Mouse (Mus musculus) megakaryocyte, embryonic 14.5 days (primary cell): ENCODE measurements around the gene Rnf32. TPM values are rescaled to one million over a fixed set of nuclear protein-coding genes. Genes with fewer than 3 reads are reported as not detected.
A peak's percentile ranks its signal among the peaks of the same experiment; 100 is the strongest.

Experiments
- H3K27me3 ChIP-seq: replicated peaks from 2 replicates; pipeline ENCODE3; 2012; ENCODE audit warnings: inconsistent platforms
- H3K36me3 ChIP-seq: replicated peaks from 2 replicates; pipeline ENCODE3; 2012; ENCODE audit warnings: low read length, inconsistent platforms, mixed read lengths
- H3K4me1 ChIP-seq: 2 replicates; pipeline ENCODE4 v1.6.1; 2012; ENCODE audit warnings: inconsistent platforms
- H3K4me3 ChIP-seq: replicated peaks from 2 replicates; pipeline ENCODE3; 2012; ENCODE audit warnings: moderate library complexity, mild to moderate bottlenecking, inconsistent platforms
- H3K9me3 ChIP-seq: 2 replicates; pipeline ENCODE4 v1.6.1; 2012; ENCODE audit warnings: inconsistent platforms
- FLI1 ChIP-seq: IDR thresholded peaks from 2 replicates; pipeline ENCODE4 v1.6.1; 2012; ENCODE audit warnings: low read length, inconsistent platforms, mixed read lengths
- GATA1 ChIP-seq: IDR thresholded peaks from 3 replicates; pipeline ENCODE4 v1.6.1; 2012; ENCODE audit warnings: mixed read lengths, low read length, inconsistent platforms, borderline replicate concordance
- polyA plus RNA-seq: library from polyadenylated mRNA; stranded (reverse); fragments of >175 nt; gene quantifications from 2 replicates; pipeline ENCODE4 v1.2.3, GENCODE M21; 2012; ENCODE audit warnings: low replicate concordance; ENCODE audit not compliant: insufficient read depth

Rnf32 gene
- not detected in 2 replicates for polyA plus RNA-seq

GRCm38 (mm10) chr5:29195570-29196263, at the start of gene Rnf32:
Rnf32 (plus strand) TSS chr5:29195992.
- peaks cover 35% of the 10 kb centered on the region for H3K27me3 ChIP-seq
- peak within 1 kb of the TSS; percentile 90 for H3K4me3 ChIP-seq
- H3K36me3 ChIP-seq: no peaks in the 10 kb centered on the region
- H3K4me1 ChIP-seq: peaks cover 15% of the 10 kb centered on the region
- H3K9me3 ChIP-seq: 0 out of 2 replicates have a peak, but pooled peaks cover 4% of the 10 kb centered on the region
- TF ChIP-seq GATA1 (no peak), FLI1 (no peak)

GRCm38 (mm10) chr5:29150146-29150545, 45.6 kb upstream of the Rnf32 start:
- no peaks in the 10 kb centered on the region for H3K4me1 ChIP-seq

GRCm38 (mm10) chr5:29159849-29160248, 35.9 kb upstream of the Rnf32 start:
- Histone ChIP-seq H3K27me3 (no peaks in the 10 kb centered on the region), H3K4me3 (no peak overlapping the region), H3K9me3 (peaks cover 3% of the 10 kb centered on the region; the same call in 1 of the 2 replicates), H3K4me1 (no peaks in the 10 kb centered on the region), H3K36me3 (no peaks in the 10 kb centered on the region)
- TF ChIP-seq FLI1 (no peak), GATA1 (no peak)

More at GRCm38 (mm10) chr5:29150146-29150545, 45.6 kb upstream of the Rnf32 start:
- Histone ChIP-seq H3K27me3 (no peaks in the 10 kb centered on the region), H3K9me3 (no peaks in the 10 kb centered on the region), H3K4me3 (no peak overlapping the region), H3K36me3 (no peaks in the 10 kb centered on the region)
- TF ChIP-seq FLI1: no peak
- no peak for TF ChIP-seq GATA1

GRCm38 (mm10) chr5:29166947-29167346, 28.8 kb upstream of the Rnf32 start:
- TF ChIP-seq FLI1: no peak
- TF ChIP-seq GATA1: no peak
- H3K27me3 ChIP-seq: no peaks in the 10 kb centered on the region
- H3K36me3 ChIP-seq: no peaks in the 10 kb centered on the region
- no peaks in the 10 kb centered on the region for H3K4me1 ChIP-seq
- H3K9me3 ChIP-seq: peaks cover 3% of the 10 kb centered on the region; the same call in 1 of the 2 replicates
- no peak overlapping the region for H3K4me3 ChIP-seq

DNA sequence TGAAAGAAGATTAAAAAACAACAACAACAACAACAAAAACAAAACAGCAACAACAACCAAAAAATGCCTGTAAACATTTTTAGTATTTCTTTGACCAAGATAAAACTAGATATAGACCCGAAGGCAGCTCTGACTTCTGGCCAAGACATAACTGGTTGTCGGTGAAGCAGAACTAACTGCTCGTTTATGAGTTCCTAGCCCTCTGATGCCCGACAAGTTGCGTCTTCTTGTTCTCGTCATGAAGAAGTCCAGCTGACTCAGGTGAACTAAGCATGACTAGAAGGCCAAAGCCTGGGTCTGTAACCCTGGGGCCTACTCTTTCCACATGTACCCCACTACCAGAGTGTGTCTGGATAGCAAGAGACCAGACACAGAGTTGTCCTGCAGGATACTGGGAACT, 25.6 kb upstream of the Rnf32 start:
- no peaks in the 10 kb centered on the region for H3K36me3 ChIP-seq
- H3K4me3 ChIP-seq: no peak overlapping the region
- H3K9me3 ChIP-seq: peaks cover 4% of the 10 kb centered on the region; the same call in 1 of the 2 replicates
- no peaks in the 10 kb centered on the region for H3K27me3 ChIP-seq
- no peaks in the 10 kb centered on the region for H3K4me1 ChIP-seq
- TF ChIP-seq GATA1 (no peak), FLI1 (no peak)

DNA sequence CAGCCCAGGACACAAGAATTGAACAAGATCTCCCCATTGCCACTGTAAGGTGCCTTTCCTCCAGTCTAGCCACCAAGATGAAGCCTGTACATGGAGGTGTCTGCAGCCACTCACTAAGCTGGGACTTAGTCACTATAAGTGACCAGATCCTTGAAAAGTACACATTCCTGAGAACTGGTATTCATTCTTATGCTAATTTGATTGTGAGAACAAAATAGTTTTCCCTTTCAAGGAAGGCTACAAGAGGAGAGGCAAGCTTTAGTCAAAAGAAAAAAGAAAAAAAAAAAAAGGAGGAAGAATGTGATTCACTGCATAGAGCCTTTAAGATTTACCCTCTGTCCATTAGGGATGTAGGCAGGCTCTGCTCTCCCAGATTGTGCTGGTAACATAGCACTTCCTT, 24.6 kb upstream of the Rnf32 start:
- Histone ChIP-seq H3K9me3 (peaks cover 4% of the 10 kb centered on the region; the same call in 1 of the 2 replicates), H3K36me3 (no peaks in the 10 kb centered on the region), H3K4me1 (no peaks in the 10 kb centered on the region), H3K27me3 (no peaks in the 10 kb centered on the region), H3K4me3 (no peak overlapping the region)
- TF ChIP-seq GATA1 (no peak), FLI1 (no peak)

- no peaks in the 10 kb centered on the region for H3K4me1 ChIP-seq
- TF ChIP-seq GATA1 (no peak), FLI1 (no peak)
- H3K27me3 ChIP-seq: no peaks in the 10 kb centered on the region
- no peak overlapping the region for H3K4me3 ChIP-seq
- no peaks in the 10 kb centered on the region for H3K36me3 ChIP-seq
- H3K9me3 ChIP-seq: no peaks in the 10 kb centered on the region
Measured at GRCm38 (mm10) chr5:29186798-29187197, 9.0 kb upstream of the Rnf32 start.

DNA sequence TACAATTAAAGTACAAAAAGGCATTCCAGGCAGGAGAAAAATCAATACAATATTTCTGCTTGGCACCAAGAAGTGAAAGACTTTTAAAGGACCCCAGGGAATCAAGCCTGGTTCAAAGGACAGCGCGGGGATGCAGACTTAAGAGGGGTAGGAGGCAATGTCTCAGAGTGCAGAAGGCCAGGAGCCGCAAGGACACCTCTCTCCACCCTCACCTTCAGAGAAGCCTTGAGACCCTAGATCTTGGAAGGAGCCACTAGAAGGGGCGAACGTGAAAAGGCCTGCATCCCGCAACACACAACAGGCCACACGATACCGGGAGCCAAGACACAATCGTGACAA, 592 bp upstream of the Rnf32 start:
- Histone ChIP-seq H3K4me3 (peak overlapping the region; percentile 90), H3K27me3 (peaks cover 35% of the 10 kb centered on the region), H3K36me3 (no peaks in the 10 kb centered on the region), H3K4me1 (peaks cover 15% of the 10 kb centered on the region), H3K9me3 (0 out of 2 replicates have a peak, but pooled peaks cover 4% of the 10 kb centered on the region)
- no peak for TF ChIP-seq GATA1
- TF ChIP-seq FLI1: no peak

GRCm38 (mm10) chr5:29196264-29196658, 469 bp downstream of the Rnf32 start:
- H3K4me3 ChIP-seq: peak overlapping the region; percentile 90
- TF ChIP-seq FLI1: no peak
- TF ChIP-seq GATA1: no peak

GRCm38 (mm10) chr5:29197187-29197586, 1.4 kb downstream of the Rnf32 start:
- TF ChIP-seq FLI1 (no peak), GATA1 (no peak)
- Histone ChIP-seq H3K36me3 (no peaks in the 10 kb centered on the region), H3K27me3 (peaks cover 35% of the 10 kb centered on the region), H3K4me3 (no peak overlapping the region), H3K9me3 (0 out of 2 replicates have a peak, but pooled peaks cover 4% of the 10 kb centered on the region), H3K4me1 (peaks cover 15% of the 10 kb centered on the region)

More at GRCm38 (mm10) chr5:29196264-29196658, 469 bp downstream of the Rnf32 start:
- H3K27me3 ChIP-seq: peaks cover 35% of the 10 kb centered on the region
- H3K9me3 ChIP-seq: 0 out of 2 replicates have a peak, but pooled peaks cover 4% of the 10 kb centered on the region
- peaks cover 15% of the 10 kb centered on the region for H3K4me1 ChIP-seq
- no peaks in the 10 kb centered on the region for H3K36me3 ChIP-seq
